Mouse (Mus musculus) naive thymus-derived CD4-positive, alpha-beta T cell, adult 2 months (primary cell): ENCODE measurements at regions not wholly inside any gene's neighbourhood (a gene's known extent, or its start where the extent isn't known, plus 50 kb on each side); places are given as distances from the start of the nearest gene placed in this dataset.

Source experiments
- DNase-seq: peaks from one replicate; pipeline ENCODE4 v3.0.0-alpha.2; 2011; ENCODE audit warnings: low read depth

GRCm38 (mm10) chr14:99812741-99813485, 471.6 kb downstream of the Klf12 start:
- DNase-seq = no peak
